Mouse (Mus musculus) forebrain, embryonic 13.5 days (tissue): ENCODE data around the gene Strn. TPM values are rescaled to one million over a fixed set of nuclear protein-coding genes. Genes with fewer than 3 reads are reported as not detected.

ENCODE experiments used
- ATAC-seq: fragments of 200-750 bp; cut with Nextera tagmentation; 2 replicates; pipeline ENCODE4 v1.8.0; 2017
- H3K27ac ChIP-seq: fragments of 300-500 bp; sonication (generic); 2 replicates; pipeline ENCODE4 v1.5.1; 2015; ENCODE audit warnings: inconsistent platforms, mild to moderate bottlenecking, moderate library complexity
- H3K27me3 ChIP-seq: fragments of 300-500 bp; sonication (generic); 2 replicates; pipeline ENCODE4 v1.6.1; 2015; ENCODE audit warnings: mild to moderate bottlenecking, inconsistent platforms
- H3K36me3 ChIP-seq: fragments of 300-500 bp; sonication (generic); 2 replicates; pipeline ENCODE4 v1.6.1; 2015; ENCODE audit warnings: mild to moderate bottlenecking, inconsistent platforms; ENCODE audit not compliant: poor library complexity, severe bottlenecking
- H3K4me1 ChIP-seq: fragments of 300-500 bp; sonication (generic); 2 replicates; pipeline ENCODE4 v1.6.1; 2015; ENCODE audit warnings: inconsistent platforms
- H3K4me2 ChIP-seq: fragments of 300-500 bp; sonication (generic); 2 replicates; pipeline ENCODE4 v1.6.1; 2015; ENCODE audit warnings: inconsistent platforms, mild to moderate bottlenecking, moderate library complexity
- H3K4me3 ChIP-seq: fragments of 300-500 bp; sonication (generic); 2 replicates; pipeline ENCODE4 v1.5.1; 2015; ENCODE audit warnings: mild to moderate bottlenecking, inconsistent platforms
- H3K9ac ChIP-seq: fragments of 300-500 bp; sonication (generic); 2 replicates; pipeline ENCODE4 v1.6.1; 2015; ENCODE audit warnings: mild to moderate bottlenecking, inconsistent platforms
- H3K9me3 ChIP-seq: fragments of 300-500 bp; sonication (generic); replicated peaks from 2 replicates; pipeline ENCODE4 v1.6.1; 2016; ENCODE audit warnings: inconsistent platforms
- WGBS: fragments of 180-500 bp; shearing (Covaris S2); methylation state at CpG from one replicate; pipeline ENCODE4 v1.1.7; 2015; 5-methylcytosine and 5-hydroxymethylcytosine counted together
- polyA plus RNA-seq: library from polyadenylated mRNA; unstranded; fragments of >200 nt; fragmentation: Nextera tagmentation; extraction: Ambion mirVana; gene quantifications from 2 replicates; pipeline ENCODE4 v1.2.1, GENCODE M21; 2015

Gene Strn
- polyA plus RNA-seq, 1 experiment from 2014 or later: 4.5 TPM

- Histone ChIP-seq H3K9ac (no peak overlapping the region), H3K9me3 (no peaks in the 10 kb centered on the region), H3K36me3 (no peaks in the 10 kb centered on the region), H3K27me3 (no peaks in the 10 kb centered on the region), H3K4me1 (no peaks in the 10 kb centered on the region), H3K4me2 (no peak overlapping the region), H3K27ac (no peak overlapping the region), H3K4me3 (no peak overlapping the region)
- 70% methylated on average over 6 of the region's 6 CpGs for WGBS
- ATAC-seq: no peak
These were observed 125.9 kb downstream of the Strn start for GRCm38 (mm10) chr17:78611117-78611516.

DNA sequence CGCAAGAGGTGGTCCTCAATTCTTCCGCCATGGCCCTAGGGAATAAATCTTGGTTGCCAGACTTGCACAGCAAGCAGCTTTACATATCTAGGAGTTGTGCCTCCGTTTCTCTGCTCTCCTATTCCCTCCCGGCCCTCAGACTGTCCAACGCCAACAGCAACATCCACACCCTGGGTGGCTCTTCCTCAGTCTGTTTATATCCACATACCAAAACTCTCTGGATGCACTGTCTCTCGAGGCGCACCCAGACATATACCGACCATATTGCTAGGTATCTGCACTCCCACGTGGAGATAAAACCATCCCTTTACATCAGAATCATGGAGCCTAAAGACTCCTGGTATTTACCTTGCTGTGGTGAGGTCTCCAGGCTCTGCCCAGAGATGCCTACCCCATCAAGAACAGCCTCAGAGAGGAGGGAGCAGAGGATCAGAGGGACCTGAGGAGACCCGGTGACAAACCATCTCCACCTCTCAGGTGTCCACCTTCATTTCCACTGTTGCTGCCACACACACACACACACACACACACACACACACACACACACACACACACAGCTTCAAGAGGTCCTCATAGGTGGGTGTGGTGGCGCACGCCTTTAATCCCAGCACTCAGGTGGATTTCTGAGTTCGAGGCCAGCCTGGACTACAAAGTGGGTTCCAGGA is 127.7 kb downstream of the Strn start:
- Histone ChIP-seq H3K9me3 (no peaks in the 10 kb centered on the region), H3K27ac (no peak overlapping the region), H3K4me3 (no peak overlapping the region), H3K27me3 (no peaks in the 10 kb centered on the region), H3K4me1 (no peaks in the 10 kb centered on the region), H3K36me3 (no peaks in the 10 kb centered on the region), H3K4me2 (no peak overlapping the region), H3K9ac (no peak overlapping the region)
- 95% methylated on average over 13 of the region's 13 CpGs for WGBS
- ATAC-seq: no peak

- H3K4me1 ChIP-seq: 0 out of 2 replicates have a peak, but pooled peaks cover 2% of the 10 kb centered on the region
- no peak overlapping the region for H3K27ac ChIP-seq
- no peaks in the 10 kb centered on the region for H3K27me3 ChIP-seq
- H3K36me3 ChIP-seq: no peaks in the 10 kb centered on the region
- no peaks in the 10 kb centered on the region for H3K9me3 ChIP-seq
- H3K9ac ChIP-seq: no peak overlapping the region
- no peak for ATAC-seq
- no peak overlapping the region for H3K4me3 ChIP-seq
- H3K4me2 ChIP-seq: no peak overlapping the region
- WGBS: 91% methylated on average over 8 of the region's 8 CpGs
These were observed 128.3 kb downstream of the Strn start for GRCm38 (mm10) chr17:78608716-78609115.

DNA sequence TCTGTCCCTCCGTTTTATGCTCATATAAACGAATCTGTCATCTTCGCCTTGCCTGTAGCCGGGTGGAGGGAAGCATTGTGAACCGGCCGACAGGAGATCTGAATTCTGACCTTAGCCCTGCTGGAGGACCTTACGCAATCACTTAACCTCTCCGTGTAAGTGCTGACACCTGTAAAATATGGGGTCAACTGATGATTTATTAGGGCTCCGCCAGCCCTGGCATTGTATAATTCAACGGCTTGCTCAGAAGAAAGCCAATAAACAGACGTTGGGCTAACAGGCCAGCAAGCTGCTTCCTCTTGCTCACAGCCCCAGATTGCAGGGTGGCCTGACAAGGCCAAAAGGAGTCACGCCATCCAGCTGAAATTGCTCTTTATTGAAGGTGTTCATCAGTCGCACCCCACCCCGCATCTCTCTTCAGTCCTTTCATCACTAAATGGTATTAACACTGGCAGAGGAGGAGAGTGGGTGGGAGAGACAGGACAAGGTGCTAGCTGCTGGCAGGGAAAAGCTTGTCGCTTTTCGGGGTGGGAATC is 128.8 kb downstream of the Strn start:
- Histone ChIP-seq H3K4me3 (no peak overlapping the region), H3K27ac (no peak overlapping the region), H3K36me3 (no peaks in the 10 kb centered on the region), H3K9me3 (no peaks in the 10 kb centered on the region), H3K9ac (no peak overlapping the region), H3K27me3 (no peaks in the 10 kb centered on the region), H3K4me1 (0 out of 2 replicates have a peak, but pooled peaks cover 6% of the 10 kb centered on the region), H3K4me2 (no peak overlapping the region)
- no peak for ATAC-seq
- WGBS: 85% methylated on average over 16 of the region's 16 CpGs

- WGBS: 72% methylated on average over 6 of the region's 6 CpGs
- Histone ChIP-seq H3K9ac (no peak overlapping the region), H3K27me3 (no peaks in the 10 kb centered on the region), H3K27ac (no peak overlapping the region), H3K9me3 (no peaks in the 10 kb centered on the region), H3K36me3 (no peaks in the 10 kb centered on the region), H3K4me2 (no peak overlapping the region), H3K4me1 (0 out of 2 replicates have a peak, but pooled peaks cover 6% of the 10 kb centered on the region), H3K4me3 (no peak overlapping the region)
- no peak; the same call in 1 of the 2 replicates for ATAC-seq
These were observed 132.6 kb downstream of the Strn start for GRCm38 (mm10) chr17:78604431-78604830.

- no peaks in the 10 kb centered on the region for H3K36me3 ChIP-seq
- no peak overlapping the region for H3K9ac ChIP-seq
- H3K27ac ChIP-seq: no peak overlapping the region
- H3K27me3 ChIP-seq: no peaks in the 10 kb centered on the region
- H3K4me1 ChIP-seq: 0 out of 2 replicates have a peak, but pooled peaks cover 6% of the 10 kb centered on the region
- peak; percentile 63 for ATAC-seq
- 41% methylated on average over 8 of the region's 8 CpGs for WGBS
- no peaks in the 10 kb centered on the region for H3K9me3 ChIP-seq
- no peak overlapping the region for H3K4me2 ChIP-seq
- H3K4me3 ChIP-seq: no peak overlapping the region
These were observed 133.1 kb downstream of the Strn start for GRCm38 (mm10) chr17:78603872-78604271.

DNA sequence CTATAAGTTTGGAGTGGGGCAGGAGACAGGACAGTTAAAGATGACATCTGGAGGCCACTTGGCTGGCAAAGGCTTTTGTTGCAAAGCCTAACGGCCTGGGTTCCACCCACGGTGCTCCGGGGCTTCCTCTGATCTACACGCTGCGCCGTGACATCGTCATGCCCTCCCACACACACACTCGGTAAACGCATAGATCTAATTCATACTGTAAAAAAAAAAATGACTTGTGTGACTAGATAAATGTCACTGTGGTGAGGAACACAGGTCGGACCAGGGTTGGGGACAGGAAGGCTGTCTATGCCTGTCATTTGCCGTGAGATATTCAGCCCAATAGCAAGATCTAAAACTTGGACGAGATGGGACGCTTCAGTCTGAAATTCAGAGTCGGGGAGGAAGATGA is 134.7 kb downstream of the Strn start:
- 91% methylated on average over 14 of the region's 14 CpGs for WGBS
- no peak for ATAC-seq
- 0 out of 2 replicates have a peak, but pooled peaks cover 6% of the 10 kb centered on the region for H3K4me1 ChIP-seq
- no peak overlapping the region for H3K4me3 ChIP-seq
- H3K27ac ChIP-seq: no peak overlapping the region
- no peaks in the 10 kb centered on the region for H3K9me3 ChIP-seq
- H3K9ac ChIP-seq: no peak overlapping the region
- H3K27me3 ChIP-seq: no peaks in the 10 kb centered on the region
- no peak overlapping the region for H3K4me2 ChIP-seq
- H3K36me3 ChIP-seq: no peaks in the 10 kb centered on the region

DNA sequence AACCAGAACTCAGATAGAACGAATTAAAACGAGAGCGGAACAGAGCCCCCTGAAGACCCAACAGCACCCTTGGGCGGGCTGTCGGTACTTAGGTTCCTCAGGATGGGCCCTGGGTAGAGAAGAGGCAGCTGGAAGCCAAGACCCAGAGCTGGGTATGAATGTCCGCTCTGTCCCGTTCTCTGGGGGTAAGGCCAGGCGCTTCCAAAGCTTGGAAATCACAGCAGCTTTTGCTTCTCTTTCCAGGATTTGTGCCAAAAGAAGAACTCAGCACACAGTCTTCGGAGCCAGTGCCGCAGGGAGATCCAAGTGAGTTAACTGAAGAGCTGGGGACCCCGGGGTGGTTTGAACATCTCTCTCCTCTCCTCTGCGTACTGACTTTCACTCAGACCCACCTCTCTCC is 135.4 kb downstream of the Strn start:
- WGBS: 76% methylated on average over 12 of the region's 12 CpGs
- H3K27me3 ChIP-seq: no peaks in the 10 kb centered on the region
- no peak overlapping the region for H3K9ac ChIP-seq
- no peaks in the 10 kb centered on the region for H3K36me3 ChIP-seq
- H3K4me3 ChIP-seq: no peak overlapping the region
- H3K4me2 ChIP-seq: no peak overlapping the region
- no peak overlapping the region for H3K27ac ChIP-seq
- ATAC-seq: no peak
- no peaks in the 10 kb centered on the region for H3K9me3 ChIP-seq
- H3K4me1 ChIP-seq: 0 out of 2 replicates have a peak, but pooled peaks cover 6% of the 10 kb centered on the region

DNA sequence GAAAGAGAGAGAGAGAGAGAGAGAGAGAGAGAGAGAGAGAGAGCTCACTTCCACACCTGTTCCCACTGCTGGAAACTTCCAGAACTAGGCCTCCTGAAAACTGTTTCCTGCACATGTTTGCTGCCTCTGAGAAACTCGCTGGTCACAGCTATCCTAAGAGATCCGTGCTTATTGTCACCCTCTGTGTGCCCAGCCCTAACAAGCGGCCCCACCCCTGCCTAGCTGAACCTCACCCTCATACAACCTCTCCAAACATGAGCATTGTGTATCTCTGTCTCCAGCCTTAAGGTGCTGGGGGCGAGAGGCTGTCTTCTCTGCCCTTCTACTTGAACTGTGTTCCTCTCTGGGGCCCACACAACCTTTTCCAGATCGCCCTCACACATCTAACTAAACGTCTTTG is 136.0 kb downstream of the Strn start:
- ATAC-seq: no peak
- Histone ChIP-seq H3K9me3 (no peaks in the 10 kb centered on the region), H3K27ac (no peak overlapping the region), H3K36me3 (0 out of 2 replicates have a peak, but pooled peaks cover 1% of the 10 kb centered on the region), H3K9ac (no peak overlapping the region), H3K4me2 (no peak overlapping the region), H3K27me3 (no peaks in the 10 kb centered on the region), H3K4me1 (0 out of 2 replicates have a peak, but pooled peaks cover 6% of the 10 kb centered on the region), H3K4me3 (no peak overlapping the region)
- 86% methylated on average over 6 of the region's 6 CpGs for WGBS

Other genes starting within 250 kb of the Strn start
- gene Vit, start 229.1 kb downstream of the Strn start, polyA plus RNA-seq: 13.6 TPM in 2 replicates
- gene Heatr5b, start 98.2 kb upstream of the Strn start, polyA plus RNA-seq: 14.8 and 18.0 TPM in 2 replicates
- gene Gpatch11, start 98.4 kb upstream of the Strn start, polyA plus RNA-seq: 43.4 and 54.4 TPM in 2 replicates
- gene Eif2ak2, start 145.4 kb upstream of the Strn start, polyA plus RNA-seq: 5.2 and 5.5 TPM in 2 replicates
- 0.14 TPM in 1 of 2 replicates, not detected in the other for gene Sult6b1, start 169.8 kb upstream of the Strn start, polyA plus RNA-seq
- 114 and 133 TPM in 2 replicates for gene Cebpzos, start 179.3 kb upstream of the Strn start, polyA plus RNA-seq
- 65.1 and 72.3 TPM in 2 replicates for gene Cebpz, start 199.9 kb upstream of the Strn start, polyA plus RNA-seq
- 53.8 and 59.1 TPM in 2 replicates for gene Ndufaf7, start 199.9 kb upstream of the Strn start, polyA plus RNA-seq